Mouse (Mus musculus): Measurements from ENCODE around the gene Atp13a3. TPM values are rescaled to one million over a fixed set of nuclear protein-coding genes. Genes with fewer than 3 reads are reported as not detected.

Gene Atp13a3
- polyA plus RNA-seq, 1 experiment from 2014 or later: 14.1 TPM

GRCm38 (mm10) chr16:30263156-30263555, 142.6 kb downstream of the Atp13a3 start:
- Histone ChIP-seq H3K4me2 (ENCODE audit: low read depth, low read length) (no peak overlapping the region), H3K27me3 (replicated peaks; ENCODE audit: control insufficient read depth, insufficient read depth, low read length) (0 out of 2 replicates have a peak, but pooled peaks cover 3% of the 10 kb centered on the region), H3K4me1 (ENCODE audit: control insufficient read depth, insufficient read depth, low read length) (0 out of 2 replicates have a peak, but pooled peaks cover 3% of the 10 kb centered on the region), H3K36me3 (ENCODE audit: control insufficient read depth, insufficient read depth, low read length) (no peaks in the 10 kb centered on the region), H3K27ac (ENCODE audit: low read length) (no peak overlapping the region), H3K9me3 (ENCODE audit: control insufficient read depth, low read length) (no peaks in the 10 kb centered on the region), H3K9ac (ENCODE audit: low read depth, low read length) (no peak overlapping the region), H3K4me3 (ENCODE audit: low read length) (no peak overlapping the region)
- ATAC-seq: no peak
- 66% methylated on average over 4 of the region's 4 CpGs for WGBS

- H3K27ac ChIP-seq (ENCODE audit: low read length): no peak overlapping the region
- H3K9me3 ChIP-seq (ENCODE audit: control insufficient read depth, low read length): no peaks in the 10 kb centered on the region
- 0 out of 2 replicates have a peak, but pooled peaks cover 3% of the 10 kb centered on the region for H3K4me1 ChIP-seq (ENCODE audit: control insufficient read depth, insufficient read depth, low read length)
- ATAC-seq: no peak
- no peak overlapping the region for H3K9ac ChIP-seq (ENCODE audit: low read depth, low read length)
- no peak overlapping the region for H3K4me3 ChIP-seq (ENCODE audit: low read length)
- no peak overlapping the region for H3K4me2 ChIP-seq (ENCODE audit: low read depth, low read length)
- H3K36me3 ChIP-seq (ENCODE audit: control insufficient read depth, insufficient read depth, low read length): no peaks in the 10 kb centered on the region
- WGBS: 0% methylated on average over 2 of the region's 2 CpGs
- 0 out of 2 replicates have a peak, but pooled peaks cover 3% of the 10 kb centered on the region for H3K27me3 ChIP-seq (replicated peaks; ENCODE audit: control insufficient read depth, insufficient read depth, low read length)
Observed at GRCm38 (mm10) chr16:30262664-30263063, 143.1 kb downstream of the Atp13a3 start.

Other genes starting within 250 kb of the Atp13a3 start
- 0.24 and 0.28 TPM in 2 replicates for gene Cpn2, start 138.5 kb downstream of the Atp13a3 start, polyA plus RNA-seq (2015; fragmentation: Nextera tagmentation; extraction: Ambion mirVana)
- 0.32 and 0.37 TPM in 2 replicates for gene Lrrc15, start 122.7 kb downstream of the Atp13a3 start, polyA plus RNA-seq (2015; fragmentation: Nextera tagmentation; extraction: Ambion mirVana)
- 0.42 and 0.43 TPM in 2 replicates for gene Gp5, start 95.2 kb downstream of the Atp13a3 start, polyA plus RNA-seq (2015; fragmentation: Nextera tagmentation; extraction: Ambion mirVana)
- 7.2 and 8.4 TPM in 2 replicates for gene Tmem44, start 144.9 kb upstream of the Atp13a3 start, polyA plus RNA-seq (2015; fragmentation: Nextera tagmentation; extraction: Ambion mirVana)
- 41.2 and 49.3 TPM in 2 replicates for gene Lsg1, start 181.6 kb upstream of the Atp13a3 start, polyA plus RNA-seq (2015; fragmentation: Nextera tagmentation; extraction: Ambion mirVana)
- 11.3 and 11.8 TPM in 2 replicates for gene Fam43a, start 193.7 kb upstream of the Atp13a3 start, polyA plus RNA-seq (2015; fragmentation: Nextera tagmentation; extraction: Ambion mirVana)

Data from intestine, embryonic 16.5 days (tissue).